Mouse (Mus musculus) C2C12 (cell line): ENCODE data around the gene Gpr37l1. TPM values are rescaled to one million over a fixed set of nuclear protein-coding genes. Genes with fewer than 3 reads are reported as not detected.
A peak's percentile ranks its signal among the peaks of the same experiment; 100 is the strongest.

Experiments
- H3K27me3 ChIP-seq: one replicate; pipeline ENCODE4 v1.6.1; 2011; ENCODE audit not compliant: control insufficient read depth, insufficient read depth, insufficient read length
- H3K36me3 ChIP-seq: one replicate; pipeline ENCODE4 v1.6.1; 2011; ENCODE audit not compliant: control insufficient read depth, insufficient read depth
- H3K4me3 ChIP-seq: one replicate; pipeline ENCODE4 v1.5.1; 2011; ENCODE audit warnings: mild to moderate bottlenecking, control low read depth; ENCODE audit not compliant: poor library complexity, insufficient read depth, severe bottlenecking
- H3K79me2 ChIP-seq: one replicate; pipeline ENCODE4 v1.6.1; 2011; ENCODE audit not compliant: control insufficient read depth, insufficient read depth
- H3K79me3 ChIP-seq: one replicate; pipeline ENCODE4 v1.6.1; 2011; ENCODE audit warnings: low read depth, control low read depth
- H3ac ChIP-seq: one replicate; pipeline ENCODE3; 2011; ENCODE audit warnings: low read depth; ENCODE audit not compliant: control insufficient read depth, insufficient read length
- CEBPB ChIP-seq: IDR thresholded peaks from one replicate; pipeline ENCODE4 v1.6.1; 2011; ENCODE audit warnings: low read depth, mild to moderate bottlenecking, control low read depth, moderate library complexity
- CTCF ChIP-seq: IDR thresholded peaks from one replicate; pipeline ENCODE4 v1.5.1; 2011; ENCODE audit not compliant: control insufficient read depth, insufficient read depth, insufficient read length
- FOSL1 ChIP-seq: IDR thresholded peaks from one replicate; pipeline ENCODE4 v1.8.0; 2011; ENCODE audit warnings: mild to moderate bottlenecking, low read length; ENCODE audit not compliant: poor library complexity, insufficient read depth, severe bottlenecking
- MAX ChIP-seq: IDR thresholded peaks from one replicate; pipeline ENCODE4 v1.6.1; 2011; ENCODE audit warnings: mild to moderate bottlenecking, control low read depth
- MYOD1 ChIP-seq: IDR thresholded peaks from one replicate; pipeline ENCODE4 v1.6.1; 2011; ENCODE audit warnings: low read depth; ENCODE audit not compliant: control insufficient read depth, insufficient read length
- MYOG ChIP-seq: IDR thresholded peaks from one replicate; pipeline ENCODE4 v1.6.1; 2011; ENCODE audit not compliant: control insufficient read depth, insufficient read length; ENCODE audit errors: extremely low read depth
- USF1 ChIP-seq: IDR thresholded peaks from one replicate; pipeline ENCODE4 v1.6.1; 2011; ENCODE audit warnings: low read depth, mild to moderate bottlenecking, control low read depth, moderate library complexity
- long read RNA-seq, 2 experiments: library from polyadenylated mRNA; unstranded; transcript quantifications; one replicate each; pipeline ENCODE4 v2.0.0; 2019 to 2020
- polyA plus RNA-seq: library from polyadenylated mRNA; unstranded; fragments of >200 nt; fragmentation: generic; extraction: Trizol; gene quantifications from one replicate; pipeline ENCODE4 v1.2.1, GENCODE M21; 2012; ENCODE audit warnings: missing spikeins

The Gpr37l1 gene
- polyA plus RNA-seq, result not detected
- long read RNA-seq, experiment 1, result 0 reads
- long read RNA-seq, experiment 2, result 0 reads

GRCm38 (mm10) chr1:135167435-135167834, at the start of gene Gpr37l1:
Gpr37l1 (minus strand) TSS chr1:135167681.
- Histone ChIP-seq H3K79me3 (no peaks in the 10 kb centered on the region), H3K36me3 (no peaks in the 10 kb centered on the region), H3K4me3 (no peak within 1 kb of the TSS), H3K79me2 (no peaks in the 10 kb centered on the region), H3ac (no peak within 1 kb of the TSS), H3K27me3 (peaks cover 3% of the 10 kb centered on the region)
- TF ChIP-seq CTCF, result peak; percentile 24
- no peak for TF ChIP-seq FOSL1

- H3K36me3 ChIP-seq, result no peaks in the 10 kb centered on the region
- no peaks in the 10 kb centered on the region for H3K27me3 ChIP-seq
- H3K79me2 ChIP-seq, result no peaks in the 10 kb centered on the region
- H3K79me3 ChIP-seq, result no peaks in the 10 kb centered on the region
- H3ac ChIP-seq, result no peak overlapping the region
- TF ChIP-seq MYOD1 (no peak), CTCF (no peak), USF1 (no peak), FOSL1 (no peak), MAX (no peak), CEBPB (no peak), MYOG (no peak)
- H3K4me3 ChIP-seq, result no peak overlapping the region
Observed at GRCm38 (mm10) chr1:135213772-135214640, 46.5 kb upstream of the Gpr37l1 start.

GRCm38 (mm10) chr1:135210421-135210820, 42.9 kb upstream of the Gpr37l1 start:
- Histone ChIP-seq H3K79me3 (no peaks in the 10 kb centered on the region), H3K79me2 (no peaks in the 10 kb centered on the region), H3K36me3 (no peaks in the 10 kb centered on the region), H3K27me3 (no peaks in the 10 kb centered on the region), H3K4me3 (no peak overlapping the region), H3ac (no peak overlapping the region)
- TF ChIP-seq MYOD1 (no peak), MAX (no peak), FOSL1 (no peak), MYOG (no peak), USF1 (no peak), CEBPB (no peak), CTCF (no peak)

- TF ChIP-seq CEBPB, result no peak
- no peak for TF ChIP-seq MYOD1
- TF ChIP-seq MYOG, result no peak
- TF ChIP-seq FOSL1, result no peak
- Histone ChIP-seq H3K79me2 (no peaks in the 10 kb centered on the region), H3K4me3 (no peak overlapping the region), H3K27me3 (no peaks in the 10 kb centered on the region), H3K36me3 (no peaks in the 10 kb centered on the region), H3K79me3 (no peaks in the 10 kb centered on the region), H3ac (no peak overlapping the region)
Observed at GRCm38 (mm10) chr1:135208716-135209115, 41.2 kb upstream of the Gpr37l1 start.

GRCm38 (mm10) chr1:135206586-135207339, 39.3 kb upstream of the Gpr37l1 start:
- no peaks in the 10 kb centered on the region for H3K79me2 ChIP-seq
- no peak overlapping the region for H3ac ChIP-seq
- TF ChIP-seq CTCF (no peak), MYOD1 (no peak), MYOG (no peak), MAX (no peak), USF1 (no peak), FOSL1 (no peak), CEBPB (no peak)
- H3K79me3 ChIP-seq, result no peaks in the 10 kb centered on the region
- no peak overlapping the region for H3K4me3 ChIP-seq
- no peaks in the 10 kb centered on the region for H3K27me3 ChIP-seq
- H3K36me3 ChIP-seq, result no peaks in the 10 kb centered on the region
